Mouse (Mus musculus): ENCODE results near the gene Terf2. TPM values are rescaled to one million over a fixed set of nuclear protein-coding genes. Genes with fewer than 3 reads are reported as not detected.

The Terf2 gene
- polyA plus RNA-seq, 1 experiment from 2014 or later: 26.8 TPM

GRCm38 (mm10) chr8:107104547-107104946 is 8.2 kb upstream of the Terf2 start:
- Histone ChIP-seq H3K4me3 (ENCODE audit: inconsistent target) (no peak overlapping the region), H3K27ac (no peak overlapping the region), H3K79me2 (ENCODE audit: inconsistent target) (no peaks in the 10 kb centered on the region), H3K36me3 (ENCODE audit: inconsistent target) (no peaks in the 10 kb centered on the region)
- 30% methylated on average over 4 of the region's 4 CpGs for WGBS (ENCODE audit: missing documents)

- Histone ChIP-seq H3K27ac (no peak overlapping the region), H3K79me2 (ENCODE audit: inconsistent target) (peaks cover 1% of the 10 kb centered on the region; the same call in 1 of the 2 replicates), H3K36me3 (ENCODE audit: inconsistent target) (no peaks in the 10 kb centered on the region), H3K4me3 (ENCODE audit: inconsistent target) (no peak overlapping the region)
- WGBS (ENCODE audit: missing documents): 74% methylated on average over 2 of the region's 2 CpGs
Measured at GRCm38 (mm10) chr8:107100635-107101034, 4.3 kb upstream of the Terf2 start.

GRCm38 (mm10) chr8:107095717-107096365 is 506 bp downstream of the Terf2 start:
- WGBS (ENCODE audit: missing documents): under 1% methylated on average over 53 of the region's 53 CpGs

GRCm38 (mm10) chr8:107090531-107090930 is 5.8 kb downstream of the Terf2 start:
- Histone ChIP-seq H3K36me3 (ENCODE audit: inconsistent target) (peaks cover 13% of the 10 kb centered on the region; the same call in 1 of the 2 replicates), H3K79me2 (ENCODE audit: inconsistent target) (peaks cover 93% of the 10 kb centered on the region), H3K27ac (no peak overlapping the region), H3K4me3 (ENCODE audit: inconsistent target) (no peak overlapping the region)
- 86% methylated on average over 7 of the region's 7 CpGs for WGBS (ENCODE audit: missing documents)

More at GRCm38 (mm10) chr8:107095717-107096365, 506 bp downstream of the Terf2 start:
- Histone ChIP-seq H3K27ac (peak overlapping the region; percentile 72), H3K4me3 (ENCODE audit: inconsistent target) (peak overlapping the region; percentile 82), H3K79me2 (ENCODE audit: inconsistent target) (peaks cover 48% of the 10 kb centered on the region), H3K36me3 (ENCODE audit: inconsistent target) (peaks cover 8% of the 10 kb centered on the region; the same call in 1 of the 2 replicates)

- no peak overlapping the region for H3K27ac ChIP-seq
- WGBS (ENCODE audit: missing documents): 90% methylated on average over 4 of the region's 5 CpGs
- no peak overlapping the region for H3K4me3 ChIP-seq (ENCODE audit: inconsistent target)
- peaks cover 75% of the 10 kb centered on the region for H3K79me2 ChIP-seq (ENCODE audit: inconsistent target)
- peaks cover 13% of the 10 kb centered on the region; the same call in 1 of the 2 replicates for H3K36me3 ChIP-seq (ENCODE audit: inconsistent target)
Measured at GRCm38 (mm10) chr8:107088526-107089063, 7.8 kb downstream of the Terf2 start.

GRCm38 (mm10) chr8:107086018-107086417 is 10.3 kb downstream of the Terf2 start:
- H3K79me2 ChIP-seq (ENCODE audit: inconsistent target): peaks cover 50% of the 10 kb centered on the region
- no peak overlapping the region for H3K4me3 ChIP-seq (ENCODE audit: inconsistent target)
- H3K36me3 ChIP-seq (ENCODE audit: inconsistent target): peaks cover 21% of the 10 kb centered on the region; the same call in 1 of the 2 replicates
- H3K27ac ChIP-seq: no peak overlapping the region
- 89% methylated on average over 5 of the region's 5 CpGs for WGBS (ENCODE audit: missing documents)

- Histone ChIP-seq H3K79me2 (ENCODE audit: inconsistent target) (peaks cover 43% of the 10 kb centered on the region), H3K27ac (no peak overlapping the region), H3K36me3 (ENCODE audit: inconsistent target) (peaks cover 21% of the 10 kb centered on the region), H3K4me3 (ENCODE audit: inconsistent target) (no peak overlapping the region)
- 97% methylated on average over 17 of the region's 17 CpGs for WGBS (ENCODE audit: missing documents)
Measured at GRCm38 (mm10) chr8:107085358-107085757, 11.0 kb downstream of the Terf2 start.

GRCm38 (mm10) chr8:107076239-107076888 is 20.0 kb downstream of the Terf2 start:
- H3K79me2 ChIP-seq (ENCODE audit: inconsistent target): no peaks in the 10 kb centered on the region
- H3K27ac ChIP-seq: no peak overlapping the region
- peaks cover 44% of the 10 kb centered on the region for H3K36me3 ChIP-seq (ENCODE audit: inconsistent target)
- no peak overlapping the region for H3K4me3 ChIP-seq (ENCODE audit: inconsistent target)
- 90% methylated on average over 7 of the region's 7 CpGs for WGBS (ENCODE audit: missing documents)

GRCm38 (mm10) chr8:107074128-107074527 is 22.2 kb downstream of the Terf2 start:
- H3K27ac ChIP-seq: no peak overlapping the region
- no peaks in the 10 kb centered on the region for H3K79me2 ChIP-seq (ENCODE audit: inconsistent target)
- WGBS (ENCODE audit: missing documents): 90% methylated on average over 1 of the region's 1 CpGs
- no peak overlapping the region for H3K4me3 ChIP-seq (ENCODE audit: inconsistent target)
- H3K36me3 ChIP-seq (ENCODE audit: inconsistent target): peaks cover 34% of the 10 kb centered on the region

GRCm38 (mm10) chr8:107073706-107074105 is 22.6 kb downstream of the Terf2 start:
- H3K27ac ChIP-seq: no peak overlapping the region
- H3K79me2 ChIP-seq (ENCODE audit: inconsistent target): no peaks in the 10 kb centered on the region
- H3K4me3 ChIP-seq (ENCODE audit: inconsistent target): no peak overlapping the region
- H3K36me3 ChIP-seq (ENCODE audit: inconsistent target): peaks cover 32% of the 10 kb centered on the region
- 78% methylated on average over 4 of the region's 4 CpGs for WGBS (ENCODE audit: missing documents)

GRCm38 (mm10) chr8:107065511-107066496 is 30.5 kb downstream of the Terf2 start, which contains the start of gene Tmed6:
Gene Tmed6 (minus strand): TSS chr8:107065644.
- no peaks in the 10 kb centered on the region for H3K36me3 ChIP-seq (ENCODE audit: inconsistent target)
- H3K27ac ChIP-seq: no peak within 1 kb of the TSS
- WGBS (ENCODE audit: missing documents): 64% methylated on average over 16 of the region's 17 CpGs
- H3K79me2 ChIP-seq (ENCODE audit: inconsistent target): no peaks in the 10 kb centered on the region
- no peak within 1 kb of the TSS for H3K4me3 ChIP-seq (ENCODE audit: inconsistent target)

GRCm38 (mm10) chr8:107062613-107063012 is 33.7 kb downstream of the Terf2 start:
- H3K79me2 ChIP-seq (ENCODE audit: inconsistent target): peaks cover 10% of the 10 kb centered on the region
- no peak overlapping the region for H3K27ac ChIP-seq
- H3K4me3 ChIP-seq (ENCODE audit: inconsistent target): no peak overlapping the region
- H3K36me3 ChIP-seq (ENCODE audit: inconsistent target): 0 out of 2 replicates have a peak, but pooled peaks cover 9% of the 10 kb centered on the region
- WGBS (ENCODE audit: missing documents): 91% methylated on average over 1 of the region's 1 CpGs

GRCm38 (mm10) chr8:107056973-107057369 is 39.4 kb downstream of the Terf2 start:
- under 1% methylated on average over 33 of the region's 33 CpGs for WGBS (ENCODE audit: missing documents)

More at GRCm38 (mm10) chr8:107056973-107057369, 39.4 kb downstream of the Terf2 start:
- Histone ChIP-seq H3K79me2 (ENCODE audit: inconsistent target) (peaks cover 60% of the 10 kb centered on the region), H3K27ac (peak overlapping the region; percentile 36), H3K4me3 (ENCODE audit: inconsistent target) (peak overlapping the region; percentile 92), H3K36me3 (ENCODE audit: inconsistent target) (peaks cover 24% of the 10 kb centered on the region)

All from macrophage (primary cell).